Mouse (Mus musculus): ENCODE results near the gene Dnajc15.

DNA sequence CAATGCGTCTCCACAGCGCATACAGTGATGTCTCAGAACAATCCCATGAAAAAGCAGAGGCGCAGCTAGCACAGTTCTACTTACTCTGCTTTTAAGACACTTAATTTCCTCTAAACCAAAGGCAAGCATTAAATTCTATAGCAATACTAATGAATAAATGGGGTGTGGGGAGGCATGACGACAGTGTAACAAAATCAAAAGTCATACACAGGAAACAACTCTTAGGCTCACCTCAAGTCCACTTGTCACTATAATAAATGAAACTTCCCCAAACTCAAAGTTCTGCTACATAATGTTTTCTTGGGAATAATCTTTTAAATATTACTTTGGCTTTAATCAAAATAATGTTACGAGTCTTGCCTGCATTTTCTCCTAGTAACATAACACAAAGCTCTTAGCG is 10.4 kb downstream of the Dnajc15 start:
- TF ChIP-seq POLR2A (IDR thresholded peaks at IDR 0.05; ENCODE audit: low read depth, low read length) (no peak), CTCF (IDR thresholded peaks at IDR 0.05; ENCODE audit: borderline replicate concordance, insufficient read depth, low read length) (no peak)

Data from embryonic fibroblast, embryonic 13.5 days (primary cell).